Mouse (Mus musculus) layer of hippocampus, postnatal 10 days (tissue): ENCODE measurements around the gene Myom3. TPM values are rescaled to one million over a fixed set of nuclear protein-coding genes. Genes with fewer than 3 reads are reported as not detected.

Experiments
- DNase-seq, 2 experiments: peaks; one replicate each; pipeline ENCODE4 v3.0.0; 2021; ENCODE audit warnings: low spot score in 2 of 2
- total RNA-seq, 2 experiments: library from RNA; stranded (reverse); gene quantifications; 2 replicates each; pipeline ENCODE4 v1.2.3; 2021

Gene Myom3
- total RNA-seq, 2 experiments from 2014 or later: 2.0 to 2.4 TPM

- DNase-seq: no peak
These were observed 1.5 kb downstream of the Myom3 start for GRCm38 (mm10) chr4:135761048-135761447.

- no peak for DNase-seq
These were observed 2.1 kb downstream of the Myom3 start for GRCm38 (mm10) chr4:135761569-135761968.

DNA sequence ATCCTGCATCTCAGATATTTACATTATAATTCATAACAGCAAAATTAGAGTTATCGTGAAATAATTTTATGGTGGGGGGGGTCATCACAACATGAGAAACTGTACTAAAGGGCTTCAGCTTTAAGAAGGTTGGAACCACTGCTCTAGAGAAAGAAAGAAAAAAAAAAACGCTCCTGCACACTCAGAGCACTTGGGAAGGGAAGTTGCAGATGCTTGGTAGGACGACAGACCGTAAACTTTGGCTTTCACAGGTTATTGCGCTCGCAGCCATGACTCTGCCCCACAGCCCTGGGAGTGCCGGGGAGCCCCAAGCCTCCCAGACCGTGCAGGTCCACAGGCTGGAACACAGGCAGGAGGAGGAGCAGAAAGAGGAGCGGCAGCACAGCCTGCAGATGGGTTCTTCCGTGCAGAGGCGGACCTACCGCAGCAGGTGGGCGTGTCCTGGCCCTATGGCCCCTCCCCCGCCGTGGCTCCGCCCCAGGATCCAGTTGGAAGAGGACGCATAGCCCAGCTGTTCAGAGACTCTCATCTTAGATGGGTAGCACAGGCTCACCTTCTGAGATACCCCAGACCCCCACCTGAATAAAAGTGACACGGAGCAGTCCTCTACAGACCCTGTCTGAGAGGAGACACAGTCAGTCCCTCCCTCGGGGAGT is 2.9 kb downstream of the Myom3 start:
- DNase-seq: peak; percentile 37 to 38

DNA sequence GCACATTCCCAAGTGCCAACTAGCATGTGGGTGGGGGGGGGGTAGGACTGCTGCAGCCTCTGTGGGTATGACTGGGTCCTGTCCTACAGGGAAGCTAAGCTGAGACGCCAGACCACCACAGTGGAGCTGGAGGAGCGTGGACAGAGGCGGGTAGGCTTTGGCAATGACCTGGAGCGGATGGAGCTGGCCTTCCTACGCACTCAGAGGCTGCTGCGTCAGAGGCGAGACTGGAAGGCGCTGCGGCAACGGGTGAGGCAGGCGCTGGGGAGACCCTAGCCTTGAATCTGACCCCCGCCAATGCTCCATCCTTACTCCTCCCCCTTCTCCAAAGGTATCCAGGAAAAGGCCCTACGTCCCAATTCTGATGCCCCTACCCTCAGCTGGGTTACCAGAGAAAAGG is 5.2 kb downstream of the Myom3 start:
- no peak for DNase-seq

DNA sequence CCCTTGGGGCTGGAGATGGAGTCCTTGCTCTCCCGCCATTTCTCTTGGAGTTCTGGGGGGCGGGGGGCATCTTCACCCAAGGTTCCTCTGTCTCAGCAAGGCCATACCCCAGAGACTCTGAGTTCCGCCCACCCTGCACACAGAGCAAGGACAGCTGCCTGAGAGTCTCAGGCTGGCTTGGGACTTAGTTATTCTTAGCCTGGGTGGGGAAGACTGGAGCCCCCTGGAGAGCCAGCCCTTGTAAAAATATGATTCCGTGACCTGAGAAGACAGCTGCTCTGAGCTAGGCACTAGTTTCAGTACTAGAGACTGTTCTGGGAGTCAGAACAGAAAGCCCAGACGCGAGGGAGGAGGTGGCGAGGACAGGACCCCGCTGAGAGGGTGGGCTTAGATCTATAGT is 6.2 kb downstream of the Myom3 start:
- no peak for DNase-seq

GRCm38 (mm10) chr4:135766976-135767375 is 7.5 kb downstream of the Myom3 start:
- peak in 1 of 2 experiments; percentile 24 for DNase-seq

DNA sequence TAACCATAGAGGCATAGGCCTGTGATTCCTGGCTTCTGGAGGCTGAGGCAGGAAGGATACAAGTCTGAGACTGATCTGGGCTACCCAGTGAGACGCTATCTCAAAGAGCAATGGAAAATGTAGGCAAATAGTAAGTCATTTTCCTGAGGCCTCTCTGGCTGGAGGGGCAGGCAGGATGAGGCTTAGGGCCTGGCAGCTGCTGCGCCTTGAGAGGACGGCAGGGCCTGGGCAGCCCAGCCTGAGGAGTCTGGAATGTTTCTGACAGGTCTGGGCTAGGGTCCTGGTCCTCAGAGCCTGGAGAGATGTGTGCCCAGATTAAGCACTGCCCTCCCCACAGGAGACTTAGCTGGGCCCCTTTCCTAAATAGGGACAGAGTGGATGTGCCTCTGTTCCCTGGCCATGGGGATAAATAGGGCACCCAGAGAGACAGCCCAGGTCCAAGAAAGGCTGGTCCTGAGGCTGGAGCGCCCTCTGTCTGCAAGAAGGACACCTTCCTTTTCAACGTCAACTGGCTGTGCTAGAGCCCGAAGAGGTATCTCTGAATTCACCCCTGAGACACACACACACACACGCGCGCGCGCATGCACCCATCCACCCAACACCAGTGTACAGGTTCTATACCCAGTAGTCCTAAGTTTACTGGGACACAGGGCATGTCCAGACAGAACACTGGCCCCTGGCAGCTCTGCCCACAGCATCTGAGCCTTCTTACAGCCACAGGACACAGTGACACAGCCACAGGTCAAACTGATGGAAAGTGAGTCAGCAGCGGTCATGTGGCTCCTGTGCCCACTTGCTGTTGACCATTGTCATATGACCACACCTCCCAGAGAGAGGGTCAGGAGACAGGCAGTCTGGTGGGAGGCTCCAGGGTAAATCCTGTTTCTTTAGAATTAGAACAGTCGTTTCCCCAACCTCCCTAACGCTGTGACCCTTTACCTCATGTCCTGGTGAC is 9.3 kb downstream of the Myom3 start:
- DNase-seq: peak; percentile 41 to 59

DNA sequence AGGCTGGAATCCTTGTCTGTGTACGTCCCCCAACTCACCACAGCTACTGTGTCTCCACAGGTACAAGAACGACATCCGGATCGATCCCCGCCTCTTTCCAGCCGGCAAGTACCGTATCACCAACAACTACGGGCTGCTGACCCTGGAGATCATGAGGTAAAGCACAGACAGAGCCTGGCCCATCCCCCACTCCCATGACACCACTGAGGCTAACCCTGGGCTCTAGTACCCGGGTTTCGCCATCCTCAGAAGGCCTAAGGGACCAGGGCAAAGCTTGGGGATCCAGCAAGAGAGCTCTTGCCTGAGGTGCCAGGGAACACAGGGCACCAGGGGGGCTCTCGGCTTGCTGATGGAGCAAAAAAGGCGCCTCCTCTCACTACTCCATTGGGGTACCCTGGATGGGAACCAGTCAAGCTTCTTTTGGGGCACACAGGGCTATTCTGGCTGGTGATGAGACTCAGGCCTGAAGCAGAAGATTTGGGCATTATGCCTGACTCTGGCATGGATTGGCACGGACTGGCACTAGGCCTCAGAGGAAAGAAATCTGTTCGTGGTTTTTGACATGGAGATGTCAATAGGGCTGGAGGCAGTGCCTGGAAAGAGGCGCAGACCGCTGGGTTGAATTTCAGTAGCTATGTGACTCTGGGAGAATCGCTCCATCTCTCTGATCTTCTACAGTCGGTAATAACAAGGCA is 11.2 kb downstream of the Myom3 start:
- DNase-seq: no peak

DNA sequence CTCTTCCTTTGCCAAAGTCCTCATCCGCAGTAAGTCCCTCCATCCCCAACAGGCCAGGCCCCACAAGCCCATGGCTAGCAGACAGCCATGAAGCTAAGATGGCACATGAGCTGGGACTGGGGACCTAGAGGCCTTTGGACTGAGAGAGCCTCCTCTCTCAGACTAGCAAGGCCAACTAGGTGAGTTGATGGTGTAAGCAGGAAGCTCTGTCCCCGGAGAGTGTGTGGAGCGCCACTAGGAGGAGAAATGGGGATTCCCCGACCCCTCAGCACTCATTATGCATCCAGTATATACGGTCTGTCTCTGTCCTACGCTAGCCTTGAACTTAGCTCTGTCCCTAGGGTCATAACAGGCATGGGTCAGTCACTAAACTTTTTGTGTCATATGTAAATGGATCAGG is 12.1 kb downstream of the Myom3 start:
- no peak for DNase-seq

DNA sequence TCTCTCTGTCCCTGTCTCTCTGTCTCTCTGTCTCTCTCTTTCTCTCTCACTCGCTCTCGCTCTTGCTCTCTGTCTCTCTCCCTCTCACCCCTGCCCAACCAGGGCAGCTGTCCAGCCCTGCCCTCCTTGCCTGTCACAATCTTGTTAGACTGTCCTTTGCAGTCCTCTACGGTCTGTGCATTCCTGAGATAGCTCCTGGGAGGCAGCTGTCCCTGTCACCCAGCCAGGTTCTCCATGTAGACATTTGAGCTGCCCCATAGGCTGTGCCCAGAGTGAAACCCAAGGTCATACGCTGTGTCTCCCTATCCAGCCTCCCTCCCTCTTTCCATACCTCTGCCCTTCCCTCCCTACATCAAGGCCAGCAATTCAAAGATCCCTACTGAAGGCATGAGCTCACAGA is 13.2 kb downstream of the Myom3 start:
- DNase-seq: no peak

DNA sequence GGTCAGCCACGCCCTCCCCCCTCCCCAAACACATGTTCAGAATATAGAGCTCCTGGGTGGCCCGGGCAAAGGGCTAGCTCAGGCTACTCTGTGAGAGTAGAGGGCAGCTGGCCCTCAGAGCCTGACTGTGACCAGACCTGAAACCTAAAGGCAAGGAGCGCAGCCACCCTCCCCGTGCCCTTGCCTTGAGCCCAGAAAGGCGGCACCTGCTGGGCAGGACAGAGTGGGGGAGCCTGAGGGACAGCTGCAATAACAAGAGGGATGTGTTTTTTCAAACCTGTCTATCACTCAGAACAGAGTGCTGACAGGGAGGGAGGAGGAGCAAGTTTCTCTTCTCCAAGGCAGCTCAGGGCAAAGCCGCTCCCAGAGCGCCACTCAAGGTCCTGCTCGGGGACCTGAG is 15.0 kb downstream of the Myom3 start:
- no peak for DNase-seq

DNA sequence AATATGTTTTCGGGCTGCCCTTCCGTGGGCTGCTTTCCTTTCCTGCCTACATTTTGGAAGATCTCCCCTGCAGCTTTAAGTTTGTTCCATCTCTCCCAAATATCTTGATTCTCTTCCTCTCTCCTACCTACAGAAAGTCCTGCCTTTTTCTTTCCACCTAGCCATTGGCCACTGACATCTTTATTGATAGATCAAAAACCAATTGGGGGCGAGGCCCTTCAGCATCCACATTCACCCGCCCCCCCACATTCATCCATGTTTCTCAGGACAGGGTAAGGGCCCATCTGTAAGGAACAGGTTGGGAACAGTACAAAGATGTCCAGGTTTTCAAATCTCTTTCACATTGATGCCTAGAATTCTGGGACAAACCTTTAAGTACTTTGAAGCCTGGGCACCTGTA is 17.3 kb downstream of the Myom3 start:
- no peak for DNase-seq

- DNase-seq: no peak
These were observed 20.1 kb downstream of the Myom3 start for GRCm38 (mm10) chr4:135779661-135780060.

- DNase-seq: no peak
These were observed 20.7 kb downstream of the Myom3 start for GRCm38 (mm10) chr4:135780255-135780654.

DNA sequence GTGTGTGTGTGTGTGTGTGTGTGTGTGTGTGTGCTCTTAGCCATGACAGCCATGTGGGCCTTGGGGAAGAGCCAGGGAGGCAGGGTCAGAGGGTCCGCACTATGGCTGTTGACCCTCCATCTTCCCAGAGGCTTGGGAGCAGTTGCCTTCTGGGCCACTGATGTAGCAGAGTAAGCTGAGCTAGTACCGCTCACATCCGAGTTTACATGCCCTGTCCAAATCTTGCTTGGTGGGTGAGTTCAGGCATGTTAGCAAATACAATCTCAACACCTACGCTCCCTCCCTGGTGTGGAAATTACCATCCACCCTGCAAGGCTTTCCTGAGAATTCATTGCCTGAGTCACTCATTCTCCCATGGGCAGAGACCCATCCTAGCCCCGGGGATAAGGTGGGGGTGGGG is 21.8 kb downstream of the Myom3 start:
- DNase-seq: no peak

DNA sequence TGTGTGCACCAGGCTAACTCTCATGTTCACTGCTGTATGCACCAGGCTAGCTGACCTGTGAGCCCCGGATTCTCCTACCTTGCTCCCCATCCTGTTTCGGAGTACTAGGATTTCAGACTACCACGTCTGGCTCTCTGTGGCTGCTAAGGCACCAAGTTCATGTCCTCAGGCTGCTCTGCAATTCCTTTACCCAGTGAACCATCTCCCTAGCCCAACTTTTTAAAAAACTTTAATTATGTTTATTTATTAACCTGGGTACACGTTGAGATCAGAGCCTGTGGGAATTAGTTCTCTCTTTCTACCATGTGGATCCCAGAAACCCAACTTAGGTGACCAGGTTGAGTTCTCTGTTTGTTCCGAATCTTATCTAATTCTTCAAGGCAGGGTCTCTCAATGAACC is 27.1 kb downstream of the Myom3 start:
- DNase-seq: no peak

DNA sequence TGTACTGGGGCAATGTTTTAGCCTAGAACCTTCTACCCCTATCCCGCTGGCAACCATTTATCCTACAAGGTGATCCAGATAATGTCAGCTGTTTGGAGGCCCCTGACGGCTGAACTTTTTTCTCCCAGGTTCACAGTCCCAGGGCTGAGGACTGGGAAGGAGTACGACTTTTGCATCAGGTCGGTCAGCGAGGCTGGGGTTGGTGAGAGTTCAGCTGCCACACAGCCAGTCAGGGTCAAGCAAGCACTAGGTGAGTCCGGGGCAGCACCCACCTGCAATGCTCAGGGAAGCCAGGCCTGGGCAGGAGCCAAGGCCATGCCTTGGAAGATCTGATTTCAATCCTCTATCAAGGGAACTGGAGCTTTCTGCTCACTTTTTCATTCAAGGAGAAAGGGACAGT is 27.8 kb downstream of the Myom3 start:
- DNase-seq: no peak

- no peak for DNase-seq
These were observed 29.6 kb downstream of the Myom3 start for GRCm38 (mm10) chr4:135789135-135789534.

DNA sequence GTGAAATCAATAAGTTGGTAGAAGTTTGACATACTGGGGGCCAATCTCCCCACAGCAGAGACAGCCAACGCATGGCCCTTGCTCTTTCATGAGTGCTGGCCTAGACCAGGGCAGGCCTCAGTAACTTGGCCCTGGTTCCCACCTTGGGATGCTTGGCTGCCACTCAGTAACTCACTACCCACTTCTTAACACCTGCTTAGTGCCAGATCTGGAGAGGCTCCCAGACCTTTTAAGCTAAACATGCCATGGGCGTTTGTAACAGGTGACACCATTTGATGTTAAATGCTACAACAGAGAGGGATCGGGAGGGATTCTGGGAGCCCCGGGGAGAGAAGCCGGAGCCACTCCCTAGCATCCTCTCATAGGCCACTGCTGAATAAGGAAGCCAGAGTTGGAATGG is 33.3 kb downstream of the Myom3 start:
- DNase-seq: no peak

GRCm38 (mm10) chr4:135797931-135798330 is 38.4 kb downstream of the Myom3 start:
- peak; percentile 41 to 56 for DNase-seq

DNA sequence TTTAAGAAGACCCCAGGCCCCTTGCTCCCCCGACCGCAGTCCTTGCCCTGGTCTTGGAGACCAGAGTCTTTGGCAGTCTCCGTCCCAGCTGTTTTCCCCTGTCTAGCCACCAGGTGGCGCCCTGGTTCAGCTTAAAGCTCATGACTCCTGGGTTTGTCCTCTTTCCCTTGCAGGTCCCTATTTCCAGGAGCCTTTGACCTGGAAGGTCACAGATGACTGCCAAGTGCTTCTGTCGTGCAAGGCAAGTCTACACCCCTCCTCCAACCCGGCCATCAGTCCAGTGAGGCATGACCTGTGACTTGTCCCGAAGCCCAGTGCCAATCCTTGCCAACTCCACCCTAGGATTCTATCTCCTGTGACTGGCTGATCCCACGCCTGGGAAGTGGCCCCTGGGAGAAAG is 42.0 kb downstream of the Myom3 start:
- peak; percentile 92 to 94 for DNase-seq

GRCm38 (mm10) chr4:135803299-135803698 is 43.8 kb downstream of the Myom3 start:
- peak in 1 of 2 experiments; percentile 28 for DNase-seq
